Mouse (Mus musculus) forebrain, embryonic 14.5 days (tissue): ENCODE results near the gene Rab7b. TPM values are rescaled to one million over a fixed set of nuclear protein-coding genes. Genes with fewer than 3 reads are reported as not detected.

ENCODE experiments used
- ATAC-seq: fragments of 200-750 bp; cut with Nextera tagmentation; 2 replicates; pipeline ENCODE4 v1.8.0; 2017; ENCODE audit warnings: mild to moderate bottlenecking, moderate library complexity
- DNase-seq: peaks from one replicate; pipeline ENCODE4 v3.0.0-alpha.2; 2015; ENCODE audit warnings: low spot score
- H3K27ac ChIP-seq: fragments of 300-500 bp; sonication (generic); 2 replicates; pipeline ENCODE4 v1.5.1; 2014; ENCODE audit warnings: low read depth, mild to moderate bottlenecking, control low read depth, low read length, moderate library complexity
- H3K27me3 ChIP-seq: fragments of 300-500 bp; sonication (generic); replicated peaks from 2 replicates; pipeline ENCODE4 v1.6.1; 2014; ENCODE audit warnings: low read length, control low read depth, mixed read lengths; ENCODE audit not compliant: control insufficient read depth, insufficient read depth
- H3K36me3 ChIP-seq: fragments of 300-500 bp; sonication (generic); 2 replicates; pipeline ENCODE4 v1.6.1; 2014; ENCODE audit warnings: low read length, control low read depth; ENCODE audit not compliant: control insufficient read depth, insufficient read depth
- H3K4me1 ChIP-seq: fragments of 300-500 bp; sonication (generic); 2 replicates; pipeline ENCODE4 v1.6.1; 2014; ENCODE audit warnings: antibody characterized with exemption, low read length, control low read depth; ENCODE audit not compliant: control insufficient read depth, insufficient read depth
- H3K4me2 ChIP-seq: fragments of 300-500 bp; sonication (generic); 2 replicates; pipeline ENCODE4 v1.6.1; 2014; ENCODE audit warnings: mild to moderate bottlenecking, control low read depth, low read length
- H3K4me3 ChIP-seq: fragments of 300-500 bp; sonication (generic); 2 replicates; pipeline ENCODE4 v1.5.1; 2014; ENCODE audit warnings: low read depth, low read length, control low read depth
- H3K9ac ChIP-seq: fragments of 300-500 bp; sonication (generic); 2 replicates; pipeline ENCODE4 v1.6.1; 2014; ENCODE audit warnings: mild to moderate bottlenecking, low read length, control low read depth, moderate library complexity
- H3K9me3 ChIP-seq: fragments of 300-500 bp; sonication (generic); replicated peaks from 2 replicates; pipeline ENCODE4 v1.6.1; 2016; ENCODE audit warnings: low read length, control low read depth, mixed read lengths; ENCODE audit not compliant: control insufficient read depth
- WGBS: fragments of 180-500 bp; shearing (Covaris S2); extraction: QIAGEN DNeasy Blood & Tissue Kit; methylation state at CpG from one replicate; pipeline ENCODE4 v1.1.7; 2014; 5-methylcytosine and 5-hydroxymethylcytosine counted together
- polyA plus RNA-seq: library from polyadenylated mRNA; unstranded; fragments of >200 nt; fragmentation: Nextera tagmentation; extraction: Ambion mirVana; gene quantifications from 2 replicates; pipeline ENCODE4 v1.2.1, GENCODE M21; 2014

Rab7b gene
- polyA plus RNA-seq, 1 experiment from 2014 or later: 1.1 TPM

- no peaks in the 10 kb centered on the region for H3K9me3 ChIP-seq
- no peak for ATAC-seq
Observed at GRCm38 (mm10) chr1:131689016-131689415, 521 bp downstream of the Rab7b start.

GRCm38 (mm10) chr1:131689899-131690298 is 1.4 kb downstream of the Rab7b start:
- Histone ChIP-seq H3K4me2 (no peak overlapping the region), H3K4me3 (no peak overlapping the region), H3K9ac (no peak overlapping the region), H3K27me3 (no peaks in the 10 kb centered on the region), H3K36me3 (no peaks in the 10 kb centered on the region), H3K4me1 (no peaks in the 10 kb centered on the region), H3K27ac (no peak overlapping the region), H3K9me3 (no peaks in the 10 kb centered on the region)
- DNase-seq (no peak), ATAC-seq (no peak)
- 81% methylated on average over 5 of the region's 5 CpGs for WGBS

More at GRCm38 (mm10) chr1:131689016-131689415, 521 bp downstream of the Rab7b start:
- 87% methylated on average over 3 of the region's 3 CpGs for WGBS
- no peak overlapping the region for H3K27ac ChIP-seq
- H3K4me1 ChIP-seq: no peaks in the 10 kb centered on the region
- DNase-seq: no peak
- H3K27me3 ChIP-seq: no peaks in the 10 kb centered on the region
- no peaks in the 10 kb centered on the region for H3K36me3 ChIP-seq
- no peak overlapping the region for H3K4me2 ChIP-seq
- no peak overlapping the region for H3K9ac ChIP-seq
- no peak overlapping the region for H3K4me3 ChIP-seq

- Histone ChIP-seq H3K4me3 (no peak overlapping the region), H3K4me1 (no peaks in the 10 kb centered on the region), H3K4me2 (no peak overlapping the region), H3K27me3 (no peaks in the 10 kb centered on the region), H3K27ac (no peak overlapping the region), H3K36me3 (no peaks in the 10 kb centered on the region), H3K9me3 (no peaks in the 10 kb centered on the region), H3K9ac (no peak overlapping the region)
- WGBS: 82% methylated on average over 3 of the region's 3 CpGs
- no peak for ATAC-seq
- DNase-seq: no peak
Observed at GRCm38 (mm10) chr1:131690435-131690834, 1.9 kb downstream of the Rab7b start.

GRCm38 (mm10) chr1:131691356-131691755 is 2.9 kb downstream of the Rab7b start:
- Histone ChIP-seq H3K36me3 (no peaks in the 10 kb centered on the region), H3K9ac (no peak overlapping the region), H3K27me3 (no peaks in the 10 kb centered on the region), H3K4me2 (no peak overlapping the region), H3K27ac (no peak overlapping the region), H3K4me1 (no peaks in the 10 kb centered on the region), H3K4me3 (no peak overlapping the region), H3K9me3 (no peaks in the 10 kb centered on the region)
- DNase-seq (no peak), ATAC-seq (no peak)

GRCm38 (mm10) chr1:131695308-131695707 is 6.8 kb downstream of the Rab7b start:
- Histone ChIP-seq H3K4me1 (no peaks in the 10 kb centered on the region), H3K27me3 (no peaks in the 10 kb centered on the region), H3K4me2 (no peak overlapping the region), H3K4me3 (no peak overlapping the region), H3K36me3 (no peaks in the 10 kb centered on the region), H3K27ac (no peak overlapping the region), H3K9ac (no peak overlapping the region), H3K9me3 (no peaks in the 10 kb centered on the region)
- DNase-seq (no peak), ATAC-seq (no peak)
- WGBS: 91% methylated on average over 2 of the region's 2 CpGs

GRCm38 (mm10) chr1:131696325-131696724 is 7.8 kb downstream of the Rab7b start:
- no peaks in the 10 kb centered on the region for H3K27me3 ChIP-seq
- no peak overlapping the region for H3K9ac ChIP-seq
- no peaks in the 10 kb centered on the region for H3K36me3 ChIP-seq
- no peaks in the 10 kb centered on the region for H3K4me1 ChIP-seq
- no peak overlapping the region for H3K4me3 ChIP-seq
- no peak for DNase-seq
- H3K4me2 ChIP-seq: no peak overlapping the region
- no peak for ATAC-seq
- no peaks in the 10 kb centered on the region for H3K9me3 ChIP-seq
- WGBS: 47% methylated on average over 4 of the region's 4 CpGs
- H3K27ac ChIP-seq: no peak overlapping the region

GRCm38 (mm10) chr1:131698770-131699169 is 10.3 kb downstream of the Rab7b start:
- no peak for ATAC-seq
- Histone ChIP-seq H3K27ac (no peak overlapping the region), H3K4me2 (no peak overlapping the region), H3K27me3 (no peaks in the 10 kb centered on the region), H3K36me3 (no peaks in the 10 kb centered on the region), H3K4me1 (no peaks in the 10 kb centered on the region), H3K9ac (no peak overlapping the region), H3K4me3 (no peak overlapping the region), H3K9me3 (no peaks in the 10 kb centered on the region)
- no peak for DNase-seq
- 93% methylated on average over 3 of the region's 3 CpGs for WGBS

GRCm38 (mm10) chr1:131699642-131700041 is 11.1 kb downstream of the Rab7b start:
- H3K9me3 ChIP-seq: no peaks in the 10 kb centered on the region
- 88% methylated on average over 4 of the region's 4 CpGs for WGBS
- H3K4me3 ChIP-seq: no peak overlapping the region
- H3K27me3 ChIP-seq: no peaks in the 10 kb centered on the region
- H3K36me3 ChIP-seq: no peaks in the 10 kb centered on the region
- no peak overlapping the region for H3K27ac ChIP-seq
- no peak overlapping the region for H3K9ac ChIP-seq
- no peaks in the 10 kb centered on the region for H3K4me1 ChIP-seq
- H3K4me2 ChIP-seq: no peak overlapping the region
- DNase-seq (no peak), ATAC-seq (no peak)

- Histone ChIP-seq H3K27me3 (no peaks in the 10 kb centered on the region), H3K4me2 (no peak overlapping the region), H3K9ac (no peak overlapping the region), H3K9me3 (no peaks in the 10 kb centered on the region), H3K36me3 (no peaks in the 10 kb centered on the region), H3K4me3 (no peak overlapping the region), H3K27ac (no peak overlapping the region), H3K4me1 (no peaks in the 10 kb centered on the region)
- 82% methylated on average over 5 of the region's 5 CpGs for WGBS
- ATAC-seq (no peak), DNase-seq (no peak)
Observed at GRCm38 (mm10) chr1:131700447-131700846, 12.0 kb downstream of the Rab7b start.
